Mouse (Mus musculus) small intestine, adult 2 months (tissue): ENCODE data around the gene 4430402I18Rik.

Experiments
- CTCF ChIP-seq: fragments of 200-500 bp; IDR thresholded peaks from 2 replicates; pipeline ENCODE4 v1.5.1; 2012; ENCODE audit warnings: low read depth, mild to moderate bottlenecking, control low read depth, inconsistent platforms, low read length, moderate library complexity, mixed read lengths; ENCODE audit not compliant: insufficient replicate concordance, insufficient read length; ENCODE audit errors: extremely low read depth
- POLR2A ChIP-seq: fragments of 200-500 bp; IDR thresholded peaks from 2 replicates; pipeline ENCODE4 v1.6.1; 2012; ENCODE audit warnings: low read depth, mild to moderate bottlenecking, control low read depth, inconsistent platforms, low read length, moderate library complexity

GRCm38 (mm10) chr19:28844946-28845710, 122.5 kb downstream of the 4430402I18Rik start:
- TF ChIP-seq POLR2A = no peak
- no peak for TF ChIP-seq CTCF
